Mouse (Mus musculus) layer of hippocampus, adult 11-12 months (tissue): ENCODE results near the gene Gm27179.
"Not testable (repeated sequence)": the region's sequence is repeated elsewhere in the genome, so short reads cannot be mapped to it uniquely, and the experiment has no call there.

Source experiments
- DNase-seq: peaks from one replicate; pipeline ENCODE4 v3.0.0; 2022; ENCODE audit warnings: low spot score

Gene Gm27179

DNA sequence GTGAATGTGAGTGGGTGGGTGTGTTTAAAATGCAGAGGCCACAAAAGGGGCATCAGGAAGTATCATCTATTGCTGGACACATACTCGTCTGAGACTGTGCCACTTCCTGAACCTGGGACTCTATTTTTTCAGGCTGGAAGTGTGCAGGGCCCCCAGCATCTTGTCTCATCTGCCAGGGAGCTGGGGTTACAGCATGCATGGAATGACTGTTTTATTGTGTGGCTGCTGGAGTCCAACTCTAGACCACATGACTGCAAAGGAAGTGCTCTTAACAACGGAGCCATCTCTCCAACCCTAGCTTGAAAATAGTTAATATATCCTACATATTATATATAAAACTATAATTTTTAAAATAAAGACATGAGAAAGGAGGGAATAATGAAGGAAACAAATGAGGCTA, 39.0 kb downstream of the Gm27179 start:
- not testable (repeated sequence) for DNase-seq

DNA sequence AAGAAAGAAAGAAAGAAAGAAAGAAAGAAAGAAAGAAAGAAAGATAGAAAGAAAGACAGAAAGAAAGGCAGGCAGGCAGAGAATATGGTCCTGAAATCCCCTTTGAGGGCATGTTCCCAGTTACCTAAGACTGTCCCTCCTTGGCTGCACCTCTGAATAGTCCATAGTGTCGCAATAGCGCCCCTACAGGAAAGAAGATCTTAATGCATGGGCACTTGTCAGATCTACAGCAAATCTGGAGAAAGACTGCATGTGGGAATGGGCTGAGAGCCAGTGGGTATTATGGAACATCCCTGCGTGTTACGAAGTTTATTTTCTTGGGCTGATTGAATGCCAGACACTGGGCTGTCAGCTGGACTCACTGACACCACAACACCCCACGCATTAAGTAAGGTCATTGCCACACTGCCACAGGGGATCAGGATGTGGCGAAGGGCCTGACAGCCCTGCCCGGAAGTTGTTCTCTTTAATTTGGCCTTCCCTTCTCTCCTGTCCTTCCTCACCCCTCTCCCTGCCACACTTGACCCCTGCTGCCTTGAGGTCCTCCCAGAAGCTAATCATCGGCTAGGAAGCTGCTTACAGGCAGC, 42.1 kb downstream of the Gm27179 start:
- DNase-seq = not testable (repeated sequence)

DNA sequence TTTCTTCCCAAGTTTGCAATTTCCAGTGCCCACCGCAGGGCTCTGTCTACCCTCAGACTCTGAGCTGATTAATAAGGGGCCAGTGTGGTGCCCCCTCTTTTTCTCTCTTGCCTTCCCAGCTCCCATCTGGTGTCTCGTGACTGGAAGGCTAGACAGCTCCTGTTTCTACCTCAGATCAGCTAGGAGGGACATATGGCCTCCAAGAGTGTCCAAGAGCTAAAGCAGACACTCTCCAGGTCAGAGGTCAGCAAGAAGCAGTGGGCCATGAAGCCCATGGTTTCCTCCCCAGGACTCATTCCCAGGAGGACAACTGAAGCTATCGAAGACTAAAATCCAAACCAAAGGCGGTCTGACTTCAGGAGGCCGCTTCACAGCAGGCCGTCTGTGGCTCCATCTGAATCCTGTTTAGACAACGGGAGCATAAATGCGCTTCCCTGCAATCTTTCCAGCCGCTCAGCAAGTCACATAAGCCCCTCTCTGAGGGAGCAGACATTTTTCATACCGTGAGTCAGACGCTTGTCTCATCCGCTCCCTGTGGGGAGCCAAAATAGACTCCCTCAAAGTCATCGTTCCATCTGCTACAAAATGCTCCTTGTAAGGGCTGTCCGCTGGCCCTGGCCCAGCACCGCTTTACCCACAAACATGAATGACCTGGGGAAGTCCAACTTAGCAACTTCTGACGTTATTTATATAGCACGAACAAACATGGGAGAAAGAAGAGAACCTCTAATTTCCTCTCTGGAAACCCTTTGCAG, 44.6 kb downstream of the Gm27179 start:
- not testable (repeated sequence) for DNase-seq

DNA sequence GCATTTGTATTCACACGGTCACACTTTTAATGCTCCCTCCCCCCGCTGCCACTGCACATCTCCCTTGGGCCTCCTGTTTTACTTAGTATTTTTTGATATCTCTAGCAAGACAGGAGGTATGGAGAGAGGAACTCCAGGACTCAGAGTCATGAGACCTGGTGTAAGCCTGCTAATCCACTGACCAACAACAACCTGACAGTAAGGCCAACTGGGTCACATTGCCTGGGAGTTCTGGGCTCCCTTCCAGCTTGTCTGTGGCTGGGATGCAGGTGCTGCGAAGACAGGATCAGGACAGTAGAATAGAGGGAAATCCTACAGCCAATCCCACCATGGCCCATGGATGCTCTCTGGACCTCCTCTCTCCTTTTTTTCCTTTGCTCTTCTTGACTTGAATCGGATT, 47.9 kb downstream of the Gm27179 start:
- DNase-seq = not testable (repeated sequence)
